Mouse (Mus musculus) myocyte (in vitro differentiated cells): ENCODE data around the gene Gm45716.

Source experiments
- E2F4 ChIP-seq: IDR thresholded peaks from one replicate; pipeline ENCODE4 v1.6.1; 2011; ENCODE audit warnings: mild to moderate bottlenecking, control low read depth, moderate library complexity; ENCODE audit not compliant: insufficient read depth
- MAX ChIP-seq: IDR thresholded peaks from one replicate; pipeline ENCODE4 v1.6.1; 2011; ENCODE audit warnings: low read depth, mild to moderate bottlenecking, control low read depth
- POLR2A ChIP-seq: IDR thresholded peaks from one replicate; pipeline ENCODE4 v1.6.1; 2011; ENCODE audit warnings: low read depth, mild to moderate bottlenecking, control low read depth, moderate library complexity; ENCODE audit not compliant: insufficient read length
- TCF12 ChIP-seq: IDR thresholded peaks from one replicate; pipeline ENCODE4 v1.6.1; 2011; ENCODE audit warnings: mild to moderate bottlenecking, control low read depth; ENCODE audit not compliant: poor library complexity, insufficient read depth, severe bottlenecking
- USF1 ChIP-seq: IDR thresholded peaks from one replicate; pipeline ENCODE4 v1.6.1; 2011; ENCODE audit warnings: low read depth, mild to moderate bottlenecking, control low read depth, moderate library complexity

GRCm38 (mm10) chr11:90252366-90252765 is 64.9 kb downstream of the Gm45716 start:
- TF ChIP-seq POLR2A (no peak), TCF12 (no peak), MAX (no peak), E2F4 (no peak), USF1 (no peak)
